Mouse (Mus musculus) kidney, adult 11 months (tissue): ENCODE data around the gene Iqcd.

Source experiments
- DNase-seq: peaks from one replicate; pipeline ENCODE4 v3.0.0; 2022

Iqcd gene

DNA sequence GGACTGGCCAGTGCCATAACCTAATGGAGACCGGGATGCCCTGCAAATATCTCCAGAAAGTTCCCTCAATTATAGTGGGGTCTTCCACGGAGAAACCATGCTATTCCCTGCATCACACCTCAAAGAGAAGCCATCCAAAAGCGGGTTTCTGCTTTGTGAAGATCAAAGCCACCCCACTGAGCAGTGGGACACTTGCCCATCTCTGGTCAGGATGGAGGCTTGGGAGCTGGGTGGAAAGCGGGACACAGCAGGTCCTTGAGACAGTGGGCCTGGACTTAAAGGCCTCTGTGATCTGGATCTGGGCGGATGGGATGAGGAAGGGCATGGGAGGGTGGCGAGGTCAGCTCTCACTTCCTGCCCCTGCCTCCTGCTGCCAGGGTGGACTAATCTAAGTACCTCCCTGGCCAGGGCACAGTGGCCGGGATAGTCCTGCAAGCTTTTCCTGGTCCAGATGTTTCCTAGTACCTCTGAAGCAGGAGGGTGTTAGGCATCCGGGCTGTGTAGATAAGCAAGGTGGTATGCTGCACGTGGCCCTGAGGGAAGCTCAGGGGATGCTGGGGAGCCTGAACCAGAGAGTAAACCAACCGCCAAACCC is 14.2 kb upstream of the Iqcd start:
- DNase-seq: no peak

DNA sequence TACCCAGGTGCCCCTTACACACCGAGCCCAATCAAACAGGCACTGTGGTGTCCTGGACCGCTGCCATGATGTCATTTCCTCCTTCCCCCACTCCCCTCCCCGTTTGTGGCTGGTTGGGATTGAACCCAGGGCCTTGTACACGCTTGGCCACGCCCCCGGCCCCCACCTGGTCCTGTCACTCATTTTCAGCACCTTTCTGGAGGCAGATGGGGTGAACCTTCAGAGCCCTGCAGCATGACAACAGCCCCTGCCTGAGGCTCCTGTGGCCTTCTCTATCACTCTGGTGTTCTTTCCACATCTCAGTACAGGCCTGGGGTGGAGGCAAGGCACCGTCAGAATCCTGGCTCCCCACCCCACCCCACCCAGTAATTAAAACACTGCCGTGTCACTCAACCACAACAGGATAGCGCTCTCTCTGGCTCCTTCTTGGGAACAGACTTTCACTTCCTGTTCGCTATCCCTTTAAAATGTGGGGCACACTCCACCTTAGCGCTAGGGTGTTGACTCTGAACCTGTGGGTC is 12.0 kb upstream of the Iqcd start:
- no peak for DNase-seq

GRCm38 (mm10) chr5:120577935-120578441 is 10.8 kb upstream of the Iqcd start:
- peak; percentile 78 for DNase-seq

DNA sequence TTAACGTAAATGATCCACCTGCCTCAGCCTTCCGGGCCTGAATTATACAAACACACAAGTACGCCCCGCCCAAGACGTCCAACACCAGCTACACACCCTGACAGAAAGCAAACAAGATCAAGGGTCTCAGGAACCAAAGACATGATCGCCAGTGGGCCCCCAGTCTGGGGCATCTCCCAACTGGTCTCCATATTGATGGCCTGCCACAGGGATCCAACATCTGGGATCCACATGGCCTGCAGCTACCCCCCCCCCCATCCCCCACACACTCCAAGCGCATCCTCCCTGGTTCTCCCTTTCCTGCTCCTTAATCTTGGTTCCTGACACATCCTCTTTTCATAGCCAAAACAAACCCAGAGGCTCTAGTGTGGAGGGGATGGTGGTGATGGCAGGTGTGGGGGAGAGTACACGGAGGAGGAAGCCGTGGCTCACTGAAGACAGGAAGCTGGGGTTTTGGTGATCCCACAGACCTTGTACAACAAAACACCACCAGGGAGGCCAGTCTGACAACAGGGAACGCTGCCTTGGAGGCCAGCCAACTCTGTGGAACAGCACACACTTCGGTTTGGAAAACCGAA is 10.2 kb upstream of the Iqcd start:
- DNase-seq: peak; percentile 61

DNA sequence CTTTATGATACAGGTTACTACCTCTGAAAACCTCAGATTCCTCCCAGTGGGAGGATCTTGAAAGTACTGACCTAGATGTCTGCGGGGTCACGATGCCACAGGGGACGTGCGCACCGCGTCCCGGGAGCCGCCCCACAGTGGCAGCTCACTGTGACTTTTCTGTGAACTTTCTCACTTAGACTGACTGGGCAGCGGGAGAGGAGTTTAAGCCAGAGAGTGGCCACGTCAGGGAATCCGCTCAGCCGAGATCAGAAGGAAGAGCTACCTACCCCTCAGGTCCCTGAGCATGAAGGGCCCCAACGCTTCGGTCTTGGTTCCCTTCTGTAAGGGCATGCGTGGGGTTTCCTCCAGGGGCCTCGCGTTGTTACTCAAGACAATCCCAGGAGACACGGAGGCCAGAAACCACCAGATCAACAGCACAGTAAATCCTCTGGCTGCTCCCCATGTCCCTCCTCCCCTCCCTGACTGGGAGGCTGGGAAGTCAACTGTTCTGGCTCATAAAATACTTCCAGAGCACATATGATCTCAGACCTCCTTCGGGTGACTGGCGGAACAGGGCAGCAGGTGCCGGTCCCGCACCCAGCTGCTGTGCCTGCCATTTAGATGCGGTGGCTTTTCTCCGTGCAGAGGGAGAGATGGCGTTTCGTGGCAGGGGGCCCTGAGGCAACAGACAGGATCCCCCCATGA is 9.5 kb upstream of the Iqcd start:
- DNase-seq: peak; percentile 79

DNA sequence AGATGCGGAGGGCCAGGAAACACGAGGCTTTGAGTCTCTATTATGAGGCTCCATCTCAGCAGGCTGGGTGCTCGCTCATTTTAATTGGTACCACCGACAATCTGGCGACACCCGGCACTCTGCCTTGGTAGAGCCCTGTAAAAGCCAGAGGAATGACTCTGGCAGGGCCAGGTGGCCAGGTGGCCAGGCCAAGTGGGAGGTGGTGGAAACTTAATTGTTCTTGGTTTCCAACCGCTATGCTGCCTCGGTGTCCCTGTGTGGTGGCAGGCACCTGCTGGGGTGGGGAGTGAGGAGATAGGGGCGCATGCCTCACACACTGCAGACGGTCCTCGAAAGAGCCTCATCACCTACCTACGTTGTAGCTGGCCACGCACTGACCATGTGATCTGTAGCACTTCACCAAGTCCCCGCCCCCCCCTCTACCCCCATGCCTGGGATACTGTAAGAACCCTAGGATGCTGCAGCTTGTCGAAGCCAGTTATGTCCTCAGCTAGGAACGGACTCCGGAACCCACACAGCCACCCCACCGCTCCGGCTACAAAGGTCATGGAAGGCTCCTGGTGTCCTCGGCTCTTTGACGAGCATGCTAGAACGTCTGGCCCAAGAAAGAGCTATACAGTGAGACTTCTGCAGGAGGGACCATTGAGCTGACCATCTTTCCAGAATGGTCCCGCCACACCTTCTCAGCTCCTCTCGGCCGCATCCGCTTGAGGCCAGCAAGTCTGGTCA is 8.8 kb upstream of the Iqcd start:
- DNase-seq: no peak

DNA sequence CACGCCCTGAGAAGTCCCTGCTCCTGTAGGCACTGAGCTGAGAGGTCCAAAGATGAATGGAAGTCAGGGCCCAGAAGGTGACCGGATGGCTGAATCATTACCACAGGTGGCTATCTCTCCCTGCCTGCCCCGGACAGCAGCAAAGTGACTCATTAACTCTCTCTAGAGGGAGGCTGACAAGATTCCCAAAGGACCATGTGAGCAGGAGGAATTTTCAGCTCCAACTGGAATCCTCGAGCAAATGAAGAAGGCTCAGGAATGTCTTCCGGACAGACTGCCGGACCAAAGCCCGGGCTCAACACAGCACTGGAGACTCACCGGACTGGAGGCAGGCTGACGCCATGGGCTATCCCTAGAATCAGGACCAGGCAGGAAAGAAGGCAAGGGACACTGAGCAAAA is 6.8 kb upstream of the Iqcd start:
- peak; percentile 86 for DNase-seq

GRCm38 (mm10) chr5:120583511-120583910 is 5.3 kb upstream of the Iqcd start:
- no peak for DNase-seq

- DNase-seq: no peak
These were observed 3.8 kb upstream of the Iqcd start for GRCm38 (mm10) chr5:120584968-120585367.

GRCm38 (mm10) chr5:120586741-120587615 is 1.8 kb upstream of the Iqcd start:
- peak; percentile 89 for DNase-seq

DNA sequence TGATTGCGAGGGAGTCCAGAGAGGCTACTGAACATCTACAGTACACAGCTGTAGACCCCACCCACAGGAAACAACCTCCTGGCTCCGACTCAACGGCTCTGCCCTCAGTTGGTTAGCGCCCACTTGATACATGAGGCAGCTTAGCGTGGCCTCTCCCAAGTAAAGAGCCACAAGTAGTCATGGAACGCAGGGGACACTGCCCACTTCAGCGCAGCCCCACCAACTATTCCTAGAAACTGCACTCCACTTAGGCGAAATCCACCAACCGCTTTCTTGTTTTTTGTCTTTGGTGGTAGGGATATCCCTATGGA is 1.2 kb upstream of the Iqcd start:
- no peak for DNase-seq

- no peak for DNase-seq
These were observed 762 bp upstream of the Iqcd start for GRCm38 (mm10) chr5:120587940-120588568.

GRCm38 (mm10) chr5:120590356-120591010 is 1.7 kb downstream of the Iqcd start:
- DNase-seq: no peak

- DNase-seq: no peak
These were observed 3.3 kb downstream of the Iqcd start for GRCm38 (mm10) chr5:120592141-120592540.

DNA sequence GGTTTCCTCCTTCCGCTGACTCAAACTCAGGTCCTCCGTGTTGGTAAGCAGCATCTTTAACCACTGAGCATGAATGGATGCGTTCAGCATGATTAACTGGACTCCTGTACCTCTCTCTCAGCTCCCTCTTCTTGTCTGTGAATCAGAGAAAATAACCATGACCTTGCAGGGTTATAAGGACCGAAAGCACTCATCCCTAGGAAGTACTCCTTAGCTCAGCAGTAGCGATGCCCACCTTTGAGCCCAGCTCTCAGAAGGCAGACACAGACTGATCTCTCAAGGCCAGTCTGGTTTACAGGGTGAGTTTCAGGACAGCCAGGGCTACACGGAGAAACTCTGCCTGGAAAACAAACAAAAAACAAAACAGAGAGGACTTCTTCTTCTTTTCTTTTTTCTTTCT is 5.7 kb downstream of the Iqcd start:
- DNase-seq: peak; percentile 83

DNA sequence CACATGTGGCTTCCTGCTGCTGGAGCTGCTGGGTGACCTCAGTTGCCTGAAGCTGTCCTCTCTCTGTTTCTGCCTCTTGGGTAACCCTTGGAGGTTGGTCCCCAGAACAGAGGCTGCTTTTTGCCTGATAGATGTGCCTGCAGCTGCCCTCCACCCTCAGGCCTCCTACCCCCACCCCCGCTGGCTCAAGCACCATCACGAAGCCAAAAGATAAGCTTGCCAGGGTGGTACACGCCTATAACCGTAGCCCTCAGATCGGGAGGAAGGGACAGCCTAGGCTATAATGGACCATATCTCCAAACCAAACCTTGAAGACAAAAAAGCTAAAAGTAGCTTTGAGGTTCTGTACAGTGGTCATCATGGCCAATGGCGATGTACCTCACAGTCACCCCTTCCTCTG is 10.8 kb downstream of the Iqcd start:
- DNase-seq: no peak

GRCm38 (mm10) chr5:120600946-120601668 is 12.3 kb downstream of the Iqcd start:
- no peak for DNase-seq

DNA sequence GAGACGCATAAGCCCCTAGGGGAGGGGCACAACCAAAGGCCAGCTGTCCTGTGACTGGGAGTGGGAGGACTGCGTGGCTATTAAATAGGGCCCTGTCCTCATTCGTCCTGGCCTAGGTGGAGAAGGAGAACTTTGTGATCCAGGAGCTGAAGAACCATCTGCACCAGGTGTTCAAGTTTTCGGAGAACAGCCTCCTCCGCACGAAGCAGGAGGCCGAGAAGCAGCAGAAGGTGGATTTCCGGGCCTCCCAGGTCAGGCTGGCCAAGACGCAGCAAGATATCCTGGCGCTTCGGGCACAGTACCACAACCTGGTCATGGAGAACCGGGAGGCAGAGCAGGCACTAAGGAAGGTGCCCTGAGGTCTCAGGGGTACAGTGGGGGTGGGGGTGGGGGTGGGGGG is 13.4 kb downstream of the Iqcd start:
- DNase-seq: no peak

DNA sequence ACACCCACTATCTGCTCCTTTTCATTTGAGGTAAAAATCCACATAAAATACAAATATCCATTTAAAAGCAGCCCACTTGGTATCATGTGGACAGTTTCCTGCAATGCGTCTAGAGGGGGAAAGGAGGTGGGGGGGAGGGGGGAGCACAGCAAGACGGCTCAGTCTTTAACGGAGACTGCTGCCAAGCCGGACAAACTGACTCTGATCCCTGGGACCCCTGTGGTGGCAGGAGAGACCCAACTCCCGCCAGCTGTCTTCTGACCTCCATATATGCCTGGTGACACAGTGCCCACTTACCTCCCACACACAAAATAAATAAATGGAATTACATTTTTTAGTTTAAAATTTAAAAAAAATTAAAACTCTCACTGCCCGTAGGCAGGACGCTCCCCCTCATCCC is 14.7 kb downstream of the Iqcd start:
- DNase-seq: no peak

- peak; percentile 70 for DNase-seq
These were observed 16.0 kb downstream of the Iqcd start for GRCm38 (mm10) chr5:120604839-120605238.

GRCm38 (mm10) chr5:120605241-120605661 is 16.4 kb downstream of the Iqcd start:
- no peak for DNase-seq
